Mouse (Mus musculus): Measurements from ENCODE around the gene Gdf3.

Gene Gdf3

GRCm38 (mm10) chr6:122569113-122569512 is 40.8 kb downstream of the Gdf3 start:
- DNase-seq (ENCODE audit: extremely low spot score, low spot score): no peak

- no peak for DNase-seq (ENCODE audit: extremely low spot score, low spot score)
Measured at GRCm38 (mm10) chr6:122565070-122565784, 44.7 kb downstream of the Gdf3 start.

DNA sequence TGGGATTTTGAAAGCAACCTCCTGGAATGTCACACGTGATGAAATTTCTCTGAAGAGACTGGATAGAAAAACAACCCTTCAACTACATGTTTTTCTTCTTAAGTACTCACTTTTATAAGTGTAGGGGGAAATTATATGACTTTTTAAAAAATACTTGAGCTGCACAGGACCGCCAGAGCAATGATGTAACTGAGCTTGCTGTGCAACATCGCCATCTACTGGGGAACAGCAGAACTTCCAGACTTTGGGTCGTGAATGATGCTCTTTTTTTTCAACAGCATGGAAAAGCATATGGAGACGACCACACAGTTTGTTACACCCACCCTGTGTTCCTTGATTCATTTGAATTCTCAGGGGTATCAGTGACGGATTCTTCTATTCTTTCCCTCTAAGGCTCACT is 47.4 kb downstream of the Gdf3 start:
- DNase-seq (ENCODE audit: extremely low spot score, low spot score): peak; percentile 52

GRCm38 (mm10) chr6:122561005-122561404 is 48.9 kb downstream of the Gdf3 start:
- no peak for DNase-seq (ENCODE audit: extremely low spot score, low spot score)

DNA sequence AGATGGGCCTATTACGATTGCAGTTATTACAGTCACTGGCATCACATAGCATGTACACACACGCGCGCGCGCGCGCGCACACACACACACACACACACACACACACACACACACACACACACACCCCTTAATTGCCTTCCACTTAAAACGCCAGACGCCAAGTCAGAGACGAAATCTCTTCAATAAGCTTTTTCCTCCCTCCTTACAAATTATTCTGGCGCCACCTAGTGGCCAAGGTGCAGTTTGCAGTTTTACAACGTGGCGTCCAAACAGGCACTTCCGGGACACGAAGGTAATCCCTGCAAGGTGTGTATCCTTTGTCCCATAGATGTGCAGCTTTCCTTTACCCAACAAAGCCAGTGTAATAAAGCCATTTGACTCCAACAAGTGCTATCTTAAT is 49.5 kb downstream of the Gdf3 start:
- peak; percentile 81 for DNase-seq (ENCODE audit: extremely low spot score, low spot score)

GRCm38 (mm10) chr6:122556959-122557561 is 52.8 kb downstream of the Gdf3 start:
- peak; percentile 30 for DNase-seq (ENCODE audit: extremely low spot score, low spot score)

Measured in neural tube, embryonic 10.5 days (tissue).